Mouse (Mus musculus) intestine, embryonic 15.5 days (tissue): ENCODE results near the gene Rps6ka2. TPM values are rescaled to one million over a fixed set of nuclear protein-coding genes. Genes with fewer than 3 reads are reported as not detected.

Source experiments
- ATAC-seq: fragments of 200-750 bp; cut with Nextera tagmentation; 2 replicates; pipeline ENCODE4 v1.8.0; 2017; ENCODE audit warnings: moderate TSS enrichment, moderate library complexity
- H3K27ac ChIP-seq: fragments of 300-500 bp; sonication (generic); 2 replicates; pipeline ENCODE4 v1.5.1; 2015; ENCODE audit warnings: mild to moderate bottlenecking, inconsistent platforms
- H3K27me3 ChIP-seq: fragments of 300-500 bp; sonication (generic); replicated peaks from 2 replicates; pipeline ENCODE4 v1.6.1; 2015; ENCODE audit warnings: inconsistent platforms
- H3K36me3 ChIP-seq: fragments of 300-500 bp; sonication (generic); 2 replicates; pipeline ENCODE4 v1.6.1; 2015; ENCODE audit warnings: inconsistent platforms
- H3K4me1 ChIP-seq: fragments of 300-500 bp; sonication (generic); replicated peaks from 2 replicates; pipeline ENCODE4 v1.6.1; 2015; ENCODE audit warnings: inconsistent platforms
- H3K4me2 ChIP-seq: fragments of 300-500 bp; sonication (generic); replicated peaks from 2 replicates; pipeline ENCODE4 v1.6.1; 2015; ENCODE audit warnings: mild to moderate bottlenecking, inconsistent platforms
- H3K4me3 ChIP-seq: fragments of 300-500 bp; sonication (generic); replicated peaks from 2 replicates; pipeline ENCODE4 v1.5.1; 2015; ENCODE audit warnings: inconsistent platforms
- H3K9ac ChIP-seq: fragments of 300-500 bp; sonication (generic); 2 replicates; pipeline ENCODE4 v1.6.1; 2015; ENCODE audit warnings: inconsistent platforms
- H3K9me3 ChIP-seq: fragments of 300-500 bp; sonication (generic); 2 replicates; pipeline ENCODE4 v1.6.1; 2016; ENCODE audit warnings: inconsistent platforms
- WGBS: fragments of 180-500 bp; shearing (Covaris S2); methylation state at CpG from one replicate; pipeline ENCODE4 v1.1.7; 2015; 5-methylcytosine and 5-hydroxymethylcytosine counted together
- polyA plus RNA-seq: library from polyadenylated mRNA; unstranded; fragments of >200 nt; fragmentation: Nextera tagmentation; extraction: Ambion mirVana; gene quantifications from 2 replicates; pipeline ENCODE4 v1.2.1, GENCODE M21; 2015

Gene Rps6ka2
- polyA plus RNA-seq, 1 experiment from 2014 or later = 8.0 TPM

- 78% methylated on average over 7 of the region's 7 CpGs for WGBS
- ATAC-seq = no peak
- no peak overlapping the region for H3K4me3 ChIP-seq
- H3K9ac ChIP-seq = no peak overlapping the region
- no peak overlapping the region for H3K4me2 ChIP-seq
- H3K36me3 ChIP-seq = no peaks in the 10 kb centered on the region
- H3K4me1 ChIP-seq = no peaks in the 10 kb centered on the region
- no peak overlapping the region for H3K27ac ChIP-seq
- H3K27me3 ChIP-seq = no peaks in the 10 kb centered on the region
- H3K9me3 ChIP-seq = no peaks in the 10 kb centered on the region
Measured at GRCm38 (mm10) chr17:7146479-7146878, 23.4 kb upstream of the Rps6ka2 start.

GRCm38 (mm10) chr17:7147920-7148321 lies 22.0 kb upstream of the Rps6ka2 start:
- ATAC-seq = no peak
- 38% methylated on average over 12 of the region's 12 CpGs for WGBS
- H3K27ac ChIP-seq = no peak overlapping the region
- no peak overlapping the region for H3K4me3 ChIP-seq
- no peaks in the 10 kb centered on the region for H3K27me3 ChIP-seq
- H3K4me1 ChIP-seq = no peaks in the 10 kb centered on the region
- no peaks in the 10 kb centered on the region for H3K36me3 ChIP-seq
- H3K9ac ChIP-seq = no peak overlapping the region
- H3K4me2 ChIP-seq = no peak overlapping the region
- no peaks in the 10 kb centered on the region for H3K9me3 ChIP-seq

- ATAC-seq = no peak
- H3K4me3 ChIP-seq = no peak overlapping the region
- no peaks in the 10 kb centered on the region for H3K27me3 ChIP-seq
- H3K4me1 ChIP-seq = no peaks in the 10 kb centered on the region
- no peak overlapping the region for H3K4me2 ChIP-seq
- 93% methylated on average over 11 of the region's 11 CpGs for WGBS
- H3K27ac ChIP-seq = no peak overlapping the region
- no peaks in the 10 kb centered on the region for H3K36me3 ChIP-seq
- H3K9me3 ChIP-seq = no peaks in the 10 kb centered on the region
- H3K9ac ChIP-seq = no peak overlapping the region
Measured at GRCm38 (mm10) chr17:7149328-7150195, 20.4 kb upstream of the Rps6ka2 start.

GRCm38 (mm10) chr17:7151446-7152100 lies 18.3 kb upstream of the Rps6ka2 start:
- WGBS = 76% methylated on average over 6 of the region's 6 CpGs
- no peak overlapping the region for H3K4me3 ChIP-seq
- no peak overlapping the region for H3K27ac ChIP-seq
- no peaks in the 10 kb centered on the region for H3K36me3 ChIP-seq
- no peaks in the 10 kb centered on the region for H3K9me3 ChIP-seq
- H3K4me2 ChIP-seq = no peak overlapping the region
- H3K4me1 ChIP-seq = no peaks in the 10 kb centered on the region
- H3K27me3 ChIP-seq = no peaks in the 10 kb centered on the region
- no peak overlapping the region for H3K9ac ChIP-seq
- no peak for ATAC-seq

DNA sequence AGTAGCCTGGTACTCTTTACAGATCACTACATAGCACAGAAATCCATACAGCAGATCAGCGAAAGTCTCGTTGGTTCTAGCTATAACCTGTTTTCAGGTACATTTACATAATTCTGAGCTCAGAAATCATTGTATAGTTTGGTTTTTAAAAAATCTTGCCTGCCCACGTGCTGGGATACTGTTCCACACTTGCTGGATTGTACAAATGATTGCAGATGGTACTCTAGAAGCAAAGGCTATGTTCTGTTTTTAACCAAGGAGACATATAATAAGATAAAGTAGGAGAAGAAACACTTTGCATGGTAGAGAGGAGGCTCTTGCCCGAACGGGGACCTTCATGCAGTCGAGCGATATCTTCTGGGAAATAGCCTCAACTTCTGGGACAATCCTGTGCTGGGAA lies 17.3 kb upstream of the Rps6ka2 start:
- no peak overlapping the region for H3K27ac ChIP-seq
- no peak for ATAC-seq
- WGBS = 94% methylated on average over 7 of the region's 7 CpGs
- H3K9me3 ChIP-seq = no peaks in the 10 kb centered on the region
- no peaks in the 10 kb centered on the region for H3K4me1 ChIP-seq
- H3K9ac ChIP-seq = no peak overlapping the region
- H3K4me2 ChIP-seq = no peak overlapping the region
- H3K36me3 ChIP-seq = no peaks in the 10 kb centered on the region
- H3K27me3 ChIP-seq = no peaks in the 10 kb centered on the region
- H3K4me3 ChIP-seq = no peak overlapping the region

DNA sequence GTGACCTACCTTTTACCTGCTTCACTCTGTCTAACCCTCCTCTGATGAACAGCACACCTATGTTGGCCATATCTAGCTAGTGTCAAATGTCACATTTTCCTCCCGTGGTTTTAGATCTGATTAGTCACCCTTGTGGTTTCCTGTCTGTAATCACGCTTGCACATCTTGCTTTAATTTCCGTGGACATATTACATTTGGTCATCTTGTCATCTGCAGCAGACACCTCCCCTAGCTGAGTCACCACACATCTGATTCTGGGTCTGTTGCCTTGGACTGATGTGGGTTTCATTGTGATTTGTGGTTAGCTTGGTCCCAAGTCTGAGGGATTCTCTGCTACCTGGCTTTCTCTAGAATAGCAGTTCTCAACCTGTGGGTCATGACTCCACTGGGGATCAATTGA lies 6.0 kb upstream of the Rps6ka2 start:
- Histone ChIP-seq H3K4me3 (no peak overlapping the region), H3K4me1 (peaks cover 5% of the 10 kb centered on the region), H3K27ac (no peak overlapping the region), H3K4me2 (no peak overlapping the region), H3K9me3 (no peaks in the 10 kb centered on the region), H3K27me3 (no peaks in the 10 kb centered on the region), H3K36me3 (no peaks in the 10 kb centered on the region), H3K9ac (no peak overlapping the region)
- ATAC-seq = no peak
- WGBS = 71% methylated on average over 3 of the region's 3 CpGs

DNA sequence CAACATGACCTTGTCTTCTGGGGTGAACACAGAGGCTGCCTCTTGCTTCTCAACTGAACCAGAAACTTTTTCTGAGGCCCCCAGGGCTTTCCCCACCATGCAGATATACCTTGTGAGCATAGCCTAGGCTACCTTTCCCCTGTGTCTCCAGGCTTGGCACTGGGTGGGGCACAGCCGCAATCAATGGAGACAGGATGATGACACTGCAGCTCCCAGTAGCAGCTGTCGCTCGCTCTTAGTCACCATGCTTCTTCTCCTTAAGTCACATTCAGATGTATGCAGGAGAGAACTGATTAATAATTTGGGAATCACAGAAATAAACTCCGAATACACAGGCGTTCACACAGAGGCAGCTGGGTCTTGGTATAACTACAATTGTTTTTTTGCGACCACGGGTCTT lies 4.4 kb upstream of the Rps6ka2 start:
- ATAC-seq = no peak
- peaks cover 12% of the 10 kb centered on the region for H3K4me1 ChIP-seq
- 93% methylated on average over 7 of the region's 7 CpGs for WGBS
- H3K4me3 ChIP-seq = no peak overlapping the region
- no peak overlapping the region for H3K27ac ChIP-seq
- no peaks in the 10 kb centered on the region for H3K27me3 ChIP-seq
- no peaks in the 10 kb centered on the region for H3K36me3 ChIP-seq
- H3K9ac ChIP-seq = no peak overlapping the region
- H3K9me3 ChIP-seq = no peaks in the 10 kb centered on the region
- no peak overlapping the region for H3K4me2 ChIP-seq

DNA sequence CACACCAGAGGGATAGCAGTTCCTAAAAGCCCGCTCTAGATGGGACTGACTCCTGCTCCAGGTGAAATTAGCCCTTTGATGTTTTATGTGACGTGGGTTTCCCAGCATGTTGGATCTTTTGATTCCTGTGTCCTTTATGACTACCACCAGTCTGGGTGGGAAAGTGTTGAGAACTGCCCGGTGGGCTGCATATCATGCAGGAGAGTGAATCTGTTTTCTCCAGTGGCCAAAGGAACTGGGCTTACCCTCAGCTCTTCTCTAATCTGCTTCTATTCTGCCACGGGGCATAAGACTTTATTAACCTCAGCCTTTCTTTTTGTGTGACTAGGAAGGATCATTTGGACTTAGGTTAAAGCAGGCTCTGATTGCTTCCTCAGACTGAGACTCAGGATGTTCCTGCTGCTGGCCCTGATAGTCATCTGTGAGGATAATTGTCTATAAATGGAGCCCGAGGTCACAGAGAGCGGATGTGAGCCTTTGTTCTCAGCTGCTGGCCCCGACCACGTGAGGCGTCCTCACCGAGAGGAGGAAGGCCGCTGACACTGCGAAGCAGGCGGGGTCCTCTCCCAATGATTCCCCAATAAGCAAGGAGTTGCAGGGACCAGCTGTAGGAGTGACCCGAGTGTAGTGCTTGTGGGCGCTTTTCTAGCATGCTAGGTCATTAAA lies 821 bp upstream of the Rps6ka2 start:
- H3K4me3 ChIP-seq = peak overlapping the region; percentile 38
- WGBS = 12% methylated on average over 15 of the region's 15 CpGs
- H3K9ac ChIP-seq = peak overlapping the region; percentile 34
- H3K4me1 ChIP-seq = peaks cover 13% of the 10 kb centered on the region
- peak overlapping the region; percentile 79 for H3K4me2 ChIP-seq
- no peaks in the 10 kb centered on the region for H3K27me3 ChIP-seq
- H3K9me3 ChIP-seq = no peaks in the 10 kb centered on the region
- H3K27ac ChIP-seq = peak overlapping the region; percentile 88
- H3K36me3 ChIP-seq = no peaks in the 10 kb centered on the region
- peak; percentile 63 for ATAC-seq

DNA sequence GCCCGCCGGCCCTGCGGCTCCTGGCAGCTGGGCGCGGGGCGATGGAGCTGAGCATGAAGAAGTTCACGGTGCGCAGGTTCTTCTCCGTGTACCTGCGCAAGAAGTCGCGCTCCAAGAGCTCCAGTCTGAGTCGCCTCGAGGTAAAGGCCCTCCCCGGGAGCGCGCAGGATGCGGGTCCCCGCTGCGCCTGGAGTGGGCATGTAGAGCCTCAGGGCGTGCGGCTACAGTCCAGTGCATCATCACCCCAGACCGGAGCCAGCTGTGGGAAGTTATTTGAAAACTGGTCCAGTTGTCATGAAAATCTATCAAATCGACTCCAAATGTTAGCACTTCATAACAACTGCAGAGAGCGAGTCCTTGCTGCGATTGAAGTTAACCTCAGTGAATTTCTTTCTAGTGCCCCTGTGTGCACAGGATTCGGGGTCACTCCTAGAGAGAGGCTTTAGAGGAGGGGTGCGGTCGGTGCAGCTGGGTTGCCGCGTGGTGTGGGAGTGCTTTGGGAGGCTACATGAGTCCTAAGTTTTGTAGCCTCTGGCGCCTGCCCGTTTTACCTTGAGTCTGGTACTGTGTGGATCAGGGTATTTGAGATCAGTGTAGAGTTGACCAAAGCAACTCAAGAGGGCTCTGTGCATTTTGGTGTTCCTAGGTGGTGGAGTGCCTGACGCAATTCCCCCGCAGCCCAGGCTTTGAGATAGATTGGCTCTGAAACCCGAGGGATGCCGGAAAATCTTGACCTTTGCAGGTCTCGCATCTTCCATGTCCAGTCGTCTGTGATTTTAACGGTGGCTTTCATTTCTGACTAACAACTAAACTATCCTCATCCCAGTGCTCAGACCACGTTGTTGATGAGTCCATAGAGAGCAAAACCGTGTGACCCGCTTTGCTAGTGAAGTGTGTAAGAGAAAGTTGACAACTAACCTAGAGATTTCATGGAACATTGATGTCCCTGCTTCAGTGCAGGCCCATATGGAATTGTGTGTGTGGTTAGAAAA lies 685 bp downstream of the Rps6ka2 start:
- peak; percentile 32 for ATAC-seq
- Histone ChIP-seq H3K4me2 (peak overlapping the region; percentile 94), H3K9ac (peak overlapping the region; percentile 67), H3K4me3 (peak overlapping the region; percentile 88), H3K36me3 (no peaks in the 10 kb centered on the region), H3K27me3 (no peaks in the 10 kb centered on the region), H3K27ac (peak overlapping the region; percentile 68), H3K4me1 (peaks cover 13% of the 10 kb centered on the region), H3K9me3 (no peaks in the 10 kb centered on the region)
- WGBS = 3% methylated on average over 43 of the region's 43 CpGs

DNA sequence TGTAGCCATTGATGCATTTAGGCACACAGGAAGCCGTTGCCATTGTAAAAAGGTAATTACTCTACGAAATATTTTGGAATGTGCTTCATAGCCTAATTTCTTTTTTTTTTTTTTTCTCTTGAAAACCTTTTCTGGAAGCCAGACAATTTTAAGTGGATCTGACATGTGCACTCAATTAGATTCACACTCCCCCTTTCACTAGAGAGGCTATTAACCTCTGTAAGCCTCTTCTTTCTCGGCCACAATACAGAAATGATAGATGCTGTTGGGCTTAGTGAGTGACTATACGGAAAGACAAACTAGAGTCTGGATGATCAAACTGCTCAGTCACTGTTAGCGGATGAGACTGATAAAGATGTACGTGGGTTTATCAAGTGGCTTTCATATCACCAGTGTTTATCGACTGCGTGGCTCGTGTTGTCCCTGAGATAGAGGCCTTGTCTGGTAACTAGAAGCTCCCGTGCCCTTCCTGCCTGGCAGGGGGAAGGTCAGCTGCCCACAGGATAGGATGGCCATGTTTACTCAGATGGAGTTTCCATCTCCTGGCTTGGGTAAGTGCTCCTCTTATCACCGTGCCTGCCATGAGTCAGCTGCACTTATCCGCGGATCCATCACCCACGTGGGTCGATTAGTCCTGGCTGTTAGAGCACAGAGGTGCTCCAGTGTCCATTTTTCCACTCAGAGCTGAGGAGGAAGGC lies 3.6 kb downstream of the Rps6ka2 start:
- Histone ChIP-seq H3K4me3 (no peak overlapping the region), H3K4me1 (peaks cover 13% of the 10 kb centered on the region), H3K36me3 (no peaks in the 10 kb centered on the region), H3K4me2 (no peak overlapping the region), H3K9me3 (no peaks in the 10 kb centered on the region), H3K9ac (no peak overlapping the region), H3K27me3 (no peaks in the 10 kb centered on the region), H3K27ac (no peak overlapping the region)
- ATAC-seq = no peak
- 48% methylated on average over 15 of the region's 15 CpGs for WGBS

GRCm38 (mm10) chr17:7175293-7175692 lies 5.4 kb downstream of the Rps6ka2 start:
- Histone ChIP-seq H3K9ac (no peak overlapping the region), H3K4me1 (0 out of 2 replicates have a peak, but pooled peaks cover 4% of the 10 kb centered on the region), H3K27ac (no peak overlapping the region), H3K27me3 (no peaks in the 10 kb centered on the region), H3K4me2 (no peak overlapping the region), H3K36me3 (no peaks in the 10 kb centered on the region), H3K9me3 (no peaks in the 10 kb centered on the region), H3K4me3 (no peak overlapping the region)
- WGBS = 81% methylated on average over 1 of the region's 1 CpGs
- ATAC-seq = no peak
